Mouse (Mus musculus) adipocyte (in vitro differentiated cells): Measurements from ENCODE around the gene Gpx5.
"Not testable (repeated sequence)": the region's sequence is repeated elsewhere in the genome, so short reads cannot be mapped to it uniquely, and the experiment has no call there.

ENCODE experiments used
- DNase-seq: peaks from one replicate; pipeline ENCODE4 v3.0.0-alpha.2; 2016; ENCODE audit warnings: low spot score

Gene Gpx5

DNA sequence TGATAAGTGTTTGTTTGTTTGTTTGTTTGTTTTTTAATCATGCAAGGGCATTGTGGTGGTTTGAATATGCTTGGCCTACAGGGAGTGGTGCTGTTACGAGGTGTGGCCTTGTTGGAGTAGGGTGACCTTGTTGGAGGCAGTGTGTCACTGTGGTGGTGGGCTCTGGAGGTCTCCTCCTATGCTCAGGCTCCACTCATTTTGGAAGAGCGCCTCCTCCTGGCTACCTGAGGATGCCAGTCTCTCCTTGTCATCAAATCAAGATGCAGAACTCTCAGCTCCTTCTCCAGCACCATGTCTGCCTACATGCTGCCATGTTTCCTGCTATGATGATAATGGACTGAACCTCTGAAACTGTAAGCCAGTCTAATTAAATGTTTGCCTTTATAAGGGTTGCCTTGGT lies 26.8 kb downstream of the Gpx5 start:
- no peak for DNase-seq

DNA sequence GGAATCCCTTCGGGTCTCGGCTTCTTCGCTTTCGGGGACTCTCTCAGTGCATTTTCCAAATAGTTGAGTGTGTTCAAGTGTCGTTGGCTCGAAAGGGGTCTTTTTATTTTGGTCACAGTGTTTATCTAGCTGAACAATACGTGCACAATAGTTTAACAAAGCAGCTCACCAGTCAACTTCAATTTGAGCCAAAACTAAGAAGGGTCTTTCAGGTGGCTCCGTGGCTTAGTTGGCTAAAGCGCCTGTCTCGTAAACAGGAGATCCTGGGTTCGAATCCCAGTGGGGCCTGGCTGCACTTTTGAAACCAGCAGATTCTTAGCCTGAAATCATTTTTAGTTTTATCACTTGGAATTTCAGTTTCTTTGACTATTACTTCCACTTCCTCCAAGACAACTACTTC lies 28.2 kb downstream of the Gpx5 start:
- no peak for DNase-seq

DNA sequence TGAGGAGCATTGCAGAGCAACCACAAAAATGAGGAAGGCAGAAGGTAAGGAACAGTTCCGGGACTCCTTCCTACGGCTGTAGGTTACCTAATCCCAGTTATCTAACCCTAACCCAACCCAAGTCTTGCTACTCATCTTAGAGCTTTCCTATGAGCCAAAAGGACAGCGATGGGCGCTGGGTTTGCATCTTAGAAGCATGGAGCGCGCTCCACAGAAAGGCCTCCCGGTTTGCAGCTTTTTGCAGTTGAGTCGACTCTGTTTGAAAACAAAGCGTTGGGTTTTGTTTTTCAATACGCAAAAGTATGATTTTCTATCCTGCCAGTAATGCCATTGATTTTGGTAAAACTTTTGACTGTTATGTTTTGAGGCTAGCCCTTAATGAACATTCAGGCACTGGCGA lies 28.6 kb downstream of the Gpx5 start:
- no peak for DNase-seq

DNA sequence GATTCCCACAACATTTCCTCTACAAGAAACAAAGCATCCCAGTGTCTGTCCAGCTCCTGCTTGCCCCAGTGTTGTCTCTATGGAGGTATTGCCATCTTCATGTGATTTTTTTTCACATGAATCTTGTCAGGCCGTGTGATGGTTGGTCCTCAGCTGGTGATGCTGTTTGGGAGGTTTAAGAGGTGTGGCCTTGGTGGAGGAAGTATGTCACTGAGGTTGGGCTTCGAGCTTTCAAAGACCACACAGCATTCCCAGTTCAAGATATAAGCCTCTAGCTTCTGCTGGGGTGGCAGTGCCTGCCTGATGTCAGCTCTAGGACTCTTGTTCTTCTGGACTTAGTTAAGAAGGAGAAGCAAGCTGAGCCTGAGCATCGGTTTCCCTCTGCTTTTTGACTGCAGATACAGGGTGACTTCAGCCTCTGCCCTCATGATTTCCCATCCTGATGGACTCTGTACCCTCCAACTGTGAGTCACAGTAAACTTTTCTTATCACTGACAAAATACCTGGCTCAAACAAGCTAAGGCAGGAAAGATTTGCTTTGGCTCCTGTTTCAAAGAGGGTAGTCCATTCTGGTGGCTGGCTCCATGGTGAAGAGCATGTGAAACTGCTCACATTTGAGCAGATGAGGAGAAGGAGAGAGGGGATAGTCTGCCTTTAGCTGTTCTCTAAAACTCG lies 29.6 kb downstream of the Gpx5 start:
- no peak for DNase-seq

DNA sequence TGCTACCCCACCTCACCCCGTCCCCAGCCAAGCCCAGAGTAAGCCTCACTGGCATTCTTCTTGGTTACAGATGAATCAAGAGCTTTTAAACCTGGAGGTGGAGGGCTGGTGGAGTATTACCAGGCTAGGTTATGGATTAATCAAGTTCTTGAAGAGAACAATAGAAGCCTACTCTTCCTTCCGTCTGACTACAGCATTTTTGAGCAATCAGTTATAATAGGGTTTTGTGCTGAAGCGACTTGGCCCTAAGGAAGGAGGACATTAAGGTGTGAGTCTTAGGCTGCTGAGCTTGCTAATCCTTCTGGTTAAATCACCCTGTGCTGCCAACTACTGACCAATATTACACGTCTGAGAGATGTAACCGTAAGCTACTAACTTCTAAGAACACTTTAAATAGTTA lies 32.2 kb downstream of the Gpx5 start:
- DNase-seq = no peak

DNA sequence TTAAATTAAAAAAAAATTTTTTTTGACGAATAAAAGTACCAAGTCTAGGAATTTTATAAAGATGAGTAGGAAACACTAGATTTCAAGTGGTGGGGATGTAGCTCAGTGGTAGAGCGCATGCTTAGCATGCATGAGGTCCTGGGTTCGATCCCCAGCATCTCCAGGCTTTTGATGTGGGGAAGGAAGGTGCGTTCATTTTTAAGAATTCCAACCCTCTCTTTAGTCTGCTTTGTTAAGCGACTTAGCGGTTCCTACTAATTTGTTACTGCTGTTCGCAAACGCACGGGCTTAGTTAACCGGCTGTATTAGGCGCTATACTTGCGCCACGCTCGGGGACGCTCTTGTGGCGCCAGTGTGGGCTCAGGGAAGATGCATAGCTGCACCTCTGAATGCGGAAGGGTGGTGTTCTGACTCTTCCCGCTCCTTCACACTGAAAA lies 32.8 kb downstream of the Gpx5 start:
- DNase-seq = no peak

DNA sequence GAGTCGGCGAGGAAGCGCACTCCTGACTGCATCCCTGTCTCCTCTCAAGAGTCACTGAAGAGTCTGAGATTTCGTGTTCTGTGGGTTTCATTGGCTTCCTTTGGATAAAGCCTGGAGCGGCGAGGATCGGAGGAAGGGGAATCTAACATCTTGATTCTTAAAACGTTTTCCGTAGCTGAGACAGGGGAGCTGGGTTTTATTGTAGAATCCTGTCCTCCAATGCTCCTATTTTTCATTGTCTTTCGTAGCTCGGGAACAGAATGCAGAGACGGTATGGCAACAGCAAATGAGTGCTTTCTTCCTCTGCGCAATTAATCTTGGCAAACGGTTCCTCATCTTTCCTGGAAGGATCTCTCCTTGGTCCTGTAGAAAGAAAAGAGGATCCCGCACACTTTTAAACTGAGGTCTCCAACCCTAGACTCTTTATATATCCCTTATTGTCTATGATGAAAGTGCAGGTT lies 33.3 kb downstream of the Gpx5 start:
- no peak for DNase-seq

DNA sequence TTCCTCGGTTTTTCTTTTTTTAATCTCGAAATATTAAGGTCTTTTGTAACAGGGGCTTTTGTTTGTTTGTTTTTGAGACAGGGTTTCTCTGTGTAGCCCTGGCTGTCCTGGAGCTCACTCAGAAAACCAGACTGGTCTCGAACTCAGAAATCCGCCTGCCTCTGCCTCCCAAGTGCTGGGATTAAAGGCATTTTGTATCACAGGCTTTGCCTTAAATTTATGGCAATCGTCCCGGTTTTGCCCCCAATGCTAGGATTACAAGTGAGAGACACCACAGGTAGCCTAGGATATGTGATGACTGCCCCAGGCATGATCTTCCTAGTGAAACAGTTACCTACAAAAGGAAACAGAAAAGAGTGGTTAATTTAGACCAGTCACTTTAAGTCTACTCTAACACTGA lies 34.0 kb downstream of the Gpx5 start:
- DNase-seq = no peak

DNA sequence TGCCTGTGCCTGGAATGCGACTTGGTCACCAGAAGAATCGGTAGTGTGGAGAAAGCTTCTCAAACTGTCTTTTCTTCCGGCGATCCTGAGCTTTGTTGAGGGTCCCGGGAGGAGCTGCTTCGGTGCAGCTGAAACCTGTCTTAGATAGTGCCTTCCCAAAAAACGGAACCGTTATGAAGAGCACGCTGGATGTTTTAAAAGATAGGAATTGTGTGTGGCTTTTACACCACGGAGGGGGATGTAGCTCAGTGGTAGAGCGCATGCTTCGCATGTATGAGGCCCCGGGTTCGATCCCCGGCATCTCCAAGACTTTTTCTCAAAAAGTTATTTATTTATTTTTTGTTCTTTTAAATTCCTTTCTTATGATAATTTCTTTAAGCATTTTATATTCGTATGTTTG lies 38.5 kb downstream of the Gpx5 start:
- no peak for DNase-seq

DNA sequence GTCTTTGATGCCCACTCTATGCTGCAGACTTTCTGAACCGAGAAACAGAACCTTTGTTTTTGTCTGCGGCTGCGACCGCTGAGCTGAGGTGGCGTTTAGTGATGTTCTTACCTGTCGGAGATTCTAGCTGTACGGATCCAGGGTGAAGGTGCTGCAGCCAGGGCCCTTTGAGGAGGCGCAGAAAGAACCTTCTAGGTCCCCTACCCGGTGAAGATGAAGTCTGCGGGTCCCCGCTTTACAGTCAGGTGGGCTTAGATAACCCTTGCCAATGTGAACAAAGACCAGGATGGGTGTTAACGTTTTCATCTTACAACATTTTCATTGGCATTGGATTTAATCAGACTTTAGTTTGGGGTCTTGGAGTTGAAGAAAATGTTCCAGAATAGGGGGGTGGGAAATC lies 39.0 kb downstream of the Gpx5 start:
- no peak for DNase-seq

DNA sequence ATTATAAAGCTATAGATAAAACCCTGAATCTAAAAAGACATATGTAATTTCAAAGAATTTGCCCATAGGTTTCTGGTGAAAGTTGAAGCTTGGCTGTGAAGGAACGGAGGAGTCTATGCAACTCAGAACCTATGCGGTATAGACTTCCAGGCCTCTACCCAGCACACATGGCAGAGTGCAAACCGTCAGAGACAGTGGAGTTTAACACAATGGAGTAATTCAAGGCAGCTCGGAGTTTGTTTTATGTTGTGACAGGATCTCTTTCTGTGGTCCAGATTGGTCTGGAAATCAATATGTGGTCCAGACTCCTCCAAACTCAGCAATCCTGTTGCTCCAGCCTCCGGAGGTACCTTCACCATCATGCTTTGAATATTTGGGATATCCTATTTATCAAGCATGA lies 39.5 kb downstream of the Gpx5 start:
- no peak for DNase-seq

DNA sequence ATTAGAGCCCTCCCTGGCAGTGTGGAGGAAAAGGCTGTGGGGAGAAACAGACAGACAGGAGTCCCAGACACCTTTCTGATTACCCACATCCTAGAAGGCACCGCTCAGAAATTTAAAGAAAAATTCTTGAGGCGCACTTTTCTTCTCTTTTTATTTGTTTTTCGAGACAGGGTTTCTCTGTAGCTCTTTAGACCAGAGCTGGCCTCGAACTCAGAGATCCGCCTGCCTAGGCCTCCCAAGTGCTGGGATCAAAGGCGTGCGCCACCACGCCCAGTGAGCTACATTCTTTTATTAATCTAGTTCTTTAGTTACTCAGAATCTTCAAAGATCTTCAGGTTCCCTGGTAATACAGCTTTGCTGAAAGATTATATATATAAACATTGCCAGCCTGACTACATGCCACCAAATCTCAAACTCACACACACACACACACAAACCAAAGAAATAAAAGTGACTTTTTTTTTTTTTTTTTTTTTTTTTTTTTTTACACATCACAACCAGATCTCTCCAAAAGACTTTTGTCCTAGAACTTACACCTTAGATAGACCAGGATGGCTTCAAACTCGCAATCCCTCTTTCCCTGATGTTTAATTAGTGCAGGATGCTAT lies 42.4 kb downstream of the Gpx5 start:
- DNase-seq = no peak

DNA sequence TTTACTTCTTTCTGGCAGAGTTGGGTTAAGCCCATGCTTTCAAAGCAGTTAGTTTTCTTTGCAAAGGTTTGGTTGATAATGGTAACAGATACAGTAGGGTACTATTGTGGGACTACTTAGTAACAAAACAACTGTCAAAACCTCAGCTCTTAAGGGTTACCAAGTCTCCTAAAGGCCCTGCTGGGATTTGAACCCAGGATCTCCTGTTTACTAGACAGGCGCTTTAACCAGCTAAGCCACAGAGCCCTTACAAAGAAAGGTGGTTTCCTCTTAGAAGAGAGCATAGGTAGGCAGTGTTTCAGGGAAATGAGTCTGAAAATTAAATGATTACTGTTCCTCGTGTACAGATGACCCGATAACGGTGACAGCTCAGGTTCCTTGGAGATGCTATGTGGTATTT lies 43.5 kb downstream of the Gpx5 start:
- no peak for DNase-seq

DNA sequence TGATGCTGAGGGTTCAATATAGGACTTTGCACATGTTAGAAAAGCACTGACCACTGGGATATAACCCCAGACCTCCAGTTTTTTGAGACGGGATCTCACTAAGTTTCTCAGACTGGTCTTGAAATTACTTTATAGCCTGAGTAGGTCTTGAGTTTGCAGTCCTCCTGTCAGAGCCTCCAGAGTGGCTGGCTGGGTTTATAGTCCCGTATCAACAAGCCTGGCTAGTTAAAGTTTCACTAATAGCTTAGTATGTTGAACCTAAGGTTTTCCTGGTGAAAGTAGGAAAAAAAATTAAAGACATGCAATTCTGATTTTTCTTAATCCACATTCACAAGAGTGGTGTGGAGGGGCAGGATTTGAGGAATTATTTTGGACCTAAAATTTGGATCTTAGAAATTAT lies 46.3 kb downstream of the Gpx5 start:
- DNase-seq = no peak

DNA sequence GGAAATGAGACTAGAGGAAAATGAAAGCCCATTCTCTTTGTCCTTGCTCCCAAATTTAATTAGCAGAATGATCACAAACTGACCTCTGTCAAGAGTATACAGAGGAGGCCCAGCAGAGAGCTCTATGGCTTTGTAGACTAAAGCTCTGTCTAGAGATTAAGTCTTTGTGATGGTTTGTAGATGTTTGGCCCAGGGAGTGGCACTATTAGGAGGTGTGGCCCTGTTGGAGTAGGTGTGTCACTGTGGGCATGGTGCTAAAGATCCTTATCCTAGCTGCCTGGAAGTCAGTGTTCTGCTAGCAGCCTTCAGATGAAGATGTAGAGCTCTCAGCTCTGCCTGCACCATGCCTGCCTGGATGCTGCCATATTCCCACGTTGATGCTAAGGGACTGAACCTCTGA lies 47.6 kb downstream of the Gpx5 start:
- DNase-seq = not testable (repeated sequence)

DNA sequence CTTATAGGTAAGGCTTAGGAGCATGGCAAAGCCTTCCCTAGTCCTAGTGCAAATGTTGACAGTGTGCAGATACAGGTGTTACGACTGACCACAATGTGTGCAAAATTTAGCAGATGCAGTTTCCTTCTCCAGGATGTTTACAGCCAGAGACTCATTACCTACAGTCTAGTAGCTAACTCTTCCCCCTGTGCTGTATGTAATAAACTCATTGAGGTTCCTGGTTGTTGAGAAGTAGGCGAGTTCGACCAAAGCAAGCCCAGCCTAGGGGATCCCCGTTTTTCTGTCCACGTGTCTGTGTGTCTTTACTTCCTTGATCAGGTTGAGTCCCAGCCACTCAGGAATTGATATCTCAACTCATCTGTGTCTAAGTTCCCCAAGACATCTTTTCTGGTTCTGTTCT lies 48.4 kb downstream of the Gpx5 start:
- DNase-seq = no peak

DNA sequence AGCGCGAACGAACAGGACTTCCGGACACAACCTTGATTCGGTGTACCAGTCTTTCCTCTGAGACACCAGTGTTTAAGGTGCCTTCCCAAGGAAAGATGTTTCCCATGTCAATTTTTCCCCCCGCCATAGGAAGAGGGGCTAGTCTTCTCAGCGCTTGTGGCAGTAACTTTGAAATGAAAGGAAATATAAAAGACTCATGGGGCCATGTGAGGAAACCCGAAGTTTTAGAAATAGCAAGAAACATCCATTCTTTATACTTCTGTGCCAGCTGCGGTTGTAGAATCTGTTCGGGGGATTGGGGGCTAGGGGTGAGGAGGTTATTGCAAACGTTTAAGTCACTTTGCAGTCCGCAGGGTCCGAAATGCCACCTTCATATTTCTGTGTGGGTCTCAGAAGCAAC lies 49.3 kb downstream of the Gpx5 start:
- no peak for DNase-seq

DNA sequence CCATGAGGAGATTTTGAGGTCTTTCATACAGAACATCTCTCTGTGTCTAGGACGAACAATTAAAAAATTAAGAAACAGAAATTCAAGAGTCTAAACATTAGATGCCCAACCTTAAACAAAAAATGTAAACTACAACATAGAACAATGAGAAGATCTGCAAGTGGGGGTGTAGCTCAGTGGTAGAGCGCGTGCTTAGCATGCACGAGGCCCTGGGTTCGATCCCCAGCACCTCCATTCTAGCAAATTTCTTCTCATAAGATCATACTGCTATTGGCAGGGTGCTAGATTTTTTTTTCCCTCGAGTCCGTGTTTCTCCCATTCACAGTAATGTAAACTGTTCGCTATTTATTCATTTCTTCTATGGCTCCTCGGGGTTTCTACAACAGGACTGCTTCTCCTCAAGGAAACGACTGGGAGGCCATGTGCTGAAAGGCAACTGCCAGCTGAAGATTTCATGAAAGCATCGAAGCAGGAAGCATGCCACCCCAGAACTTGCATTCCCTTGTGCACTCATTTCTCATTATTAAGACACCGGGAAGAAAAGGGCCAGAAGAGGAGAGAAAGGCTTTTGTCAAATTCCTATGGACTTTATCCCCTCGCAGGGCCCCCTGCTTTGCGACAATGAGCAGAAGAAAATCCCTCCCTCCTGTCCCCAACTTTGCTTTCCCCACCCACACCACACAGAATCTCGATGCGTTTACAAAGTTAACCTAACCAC lies 50.0 kb downstream of the Gpx5 start:
- no peak for DNase-seq

DNA sequence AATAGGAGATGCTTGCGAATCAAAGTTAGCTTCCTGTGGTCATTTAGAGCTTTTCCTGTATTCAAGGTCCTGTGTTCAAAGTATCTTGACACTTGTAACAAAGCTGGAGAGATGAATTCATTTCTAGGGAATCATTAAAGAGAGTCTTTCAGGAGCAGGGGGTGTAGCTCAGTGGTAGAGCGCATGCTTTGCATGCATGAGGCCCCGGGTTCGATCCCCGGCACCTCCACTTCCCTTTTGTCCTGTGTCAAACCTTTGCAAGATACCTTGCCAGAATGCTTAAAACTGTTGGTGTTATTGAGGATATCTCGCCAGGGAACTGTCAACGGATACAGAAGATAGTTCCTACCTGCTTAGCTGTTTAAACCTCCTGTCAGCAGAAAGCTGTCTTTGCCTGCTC lies 51.7 kb downstream of the Gpx5 start:
- no peak for DNase-seq

DNA sequence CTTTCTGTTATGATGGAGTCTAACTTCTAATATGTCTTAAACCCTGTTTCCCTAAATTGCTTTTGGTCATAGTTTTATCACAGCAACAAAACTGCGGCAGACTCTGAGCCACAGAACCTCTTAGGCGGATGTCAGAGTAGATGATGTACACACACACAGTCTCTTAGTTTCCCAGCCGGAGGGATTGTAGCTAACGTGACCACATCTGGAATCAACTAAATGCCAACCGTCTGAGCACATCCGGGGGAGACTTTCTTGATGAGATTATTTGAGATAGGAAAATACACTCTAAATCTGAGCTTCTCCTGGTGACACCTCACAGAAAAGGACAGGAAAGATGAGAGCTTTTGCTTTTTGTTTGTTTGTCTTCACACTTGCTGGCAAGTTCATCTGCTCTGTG lies 55.4 kb downstream of the Gpx5 start:
- DNase-seq = no peak

DNA sequence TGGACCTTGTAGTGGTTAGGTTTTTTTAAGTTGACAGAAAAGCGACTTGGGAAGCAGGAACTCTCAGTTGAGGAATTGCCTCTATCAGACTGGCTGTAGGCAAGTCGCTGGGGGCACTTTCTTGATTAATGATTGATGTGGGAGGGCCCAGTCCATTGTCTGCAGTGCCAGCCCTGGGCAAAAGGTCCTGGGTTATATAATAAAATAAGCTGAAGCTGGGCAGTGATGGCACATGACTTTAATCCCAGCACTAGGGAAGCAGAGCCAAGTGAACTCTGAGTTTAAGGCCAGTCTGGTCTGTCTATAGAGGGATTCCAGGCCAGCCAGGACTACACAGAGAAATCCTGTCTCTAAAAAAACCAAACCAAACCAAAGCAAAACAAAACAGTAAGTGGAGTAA lies 55.8 kb downstream of the Gpx5 start:
- peak; percentile 25 for DNase-seq
